Mouse (Mus musculus) stomach, postnatal 0 days (tissue): ENCODE measurements around the gene Lgals3. TPM values are rescaled to one million over a fixed set of nuclear protein-coding genes. Genes with fewer than 3 reads are reported as not detected.

Experiments used
- ATAC-seq: fragments of 200-750 bp; cut with Nextera tagmentation; 2 replicates; pipeline ENCODE4 v1.8.0; 2017; ENCODE audit not compliant: low FRiP score, low TSS enrichment
- DNase-seq: peaks from one replicate; pipeline ENCODE4 v3.0.0-alpha.2; 2016; ENCODE audit warnings: low spot score
- H3K27ac ChIP-seq: fragments of 300-500 bp; sonication (generic); replicated peaks from 2 replicates; pipeline ENCODE4 v1.5.1; 2014; ENCODE audit warnings: mild to moderate bottlenecking, control low read depth
- H3K27me3 ChIP-seq: fragments of 300-500 bp; sonication (generic); 2 replicates; pipeline ENCODE4 v1.6.1; 2014; ENCODE audit warnings: low read length; ENCODE audit not compliant: control insufficient read depth, insufficient read depth
- H3K36me3 ChIP-seq: fragments of 300-500 bp; sonication (generic); 2 replicates; pipeline ENCODE4 v1.6.1; 2014; ENCODE audit warnings: low read length, mixed read lengths; ENCODE audit not compliant: control insufficient read depth, insufficient read depth
- H3K4me1 ChIP-seq: fragments of 300-500 bp; sonication (generic); replicated peaks from 2 replicates; pipeline ENCODE4 v1.6.1; 2014; ENCODE audit warnings: antibody characterized with exemption; ENCODE audit not compliant: control insufficient read depth, insufficient read depth
- H3K4me2 ChIP-seq: fragments of 300-500 bp; sonication (generic); replicated peaks from 2 replicates; pipeline ENCODE4 v1.6.1; 2014; ENCODE audit warnings: low read depth, mild to moderate bottlenecking, control low read depth, moderate library complexity
- H3K4me3 ChIP-seq: fragments of 300-500 bp; sonication (generic); 2 replicates; pipeline ENCODE4 v1.5.1; 2014; ENCODE audit warnings: low read depth, low read length, control low read depth
- H3K9ac ChIP-seq: fragments of 300-500 bp; sonication (generic); 2 replicates; pipeline ENCODE4 v1.6.1; 2014; ENCODE audit warnings: mild to moderate bottlenecking, low read length, control low read depth, mixed read lengths
- H3K9me3 ChIP-seq: fragments of 300-500 bp; sonication (generic); 2 replicates; pipeline ENCODE4 v1.6.1; 2016; ENCODE audit warnings: low read length; ENCODE audit not compliant: control insufficient read depth
- CTCF ChIP-seq: IDR thresholded peaks from 2 replicates; pipeline ENCODE4 v1.5.1; 2016; ENCODE audit warnings: antibody characterized with exemption, low read depth, mild to moderate bottlenecking, moderate library complexity
- EP300 ChIP-seq: optimal IDR thresholded peaks from 2 replicates; pipeline ENCODE3; 2016; ENCODE audit warnings: antibody characterized with exemption
- WGBS: fragments of 180-500 bp; shearing (Covaris S2); extraction: QIAGEN DNeasy Blood & Tissue Kit; methylation state at CpG from one replicate; pipeline ENCODE4 v1.1.7; 2014; 5-methylcytosine and 5-hydroxymethylcytosine counted together
- polyA plus RNA-seq: library from polyadenylated mRNA; unstranded; fragments of >200 nt; fragmentation: Nextera tagmentation; extraction: Ambion mirVana; gene quantifications from 2 replicates; pipeline ENCODE4 v1.2.1, GENCODE M21; 2015

Lgals3 gene
- polyA plus RNA-seq, 1 experiment from 2014 or later, result 359 TPM

DNA sequence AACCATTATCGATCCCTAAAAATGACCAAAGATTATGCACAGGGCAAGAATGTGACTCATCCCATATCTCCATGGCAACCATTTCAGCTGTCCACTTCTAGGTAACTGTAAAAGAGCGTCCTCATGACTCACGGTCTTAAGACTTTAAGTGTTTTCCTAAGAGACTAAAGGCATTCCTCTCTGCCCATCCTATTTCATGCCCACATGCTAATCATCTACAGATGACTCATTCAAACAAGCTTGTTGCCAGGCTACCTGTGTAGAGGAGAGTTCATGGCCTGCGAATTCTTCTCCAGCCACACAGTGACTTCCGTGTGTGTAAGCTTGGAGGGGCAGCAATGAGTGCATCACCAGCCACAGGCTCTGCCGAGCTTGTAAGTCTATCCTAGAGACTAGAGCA, 4.1 kb downstream of the Lgals3 start:
- TF ChIP-seq EP300, result no peak
- TF ChIP-seq CTCF, result no peak
- H3K4me1 ChIP-seq, result 0 out of 2 replicates have a peak, but pooled peaks cover 2% of the 10 kb centered on the region
- DNase-seq, result peak; percentile 72
- no peak overlapping the region for H3K9ac ChIP-seq
- no peaks in the 10 kb centered on the region for H3K36me3 ChIP-seq
- H3K27ac ChIP-seq, result peak overlapping the region; percentile 1; the same call in 1 of the 2 replicates
- WGBS, result 38% methylated on average over 6 of the region's 6 CpGs
- no peaks in the 10 kb centered on the region for H3K27me3 ChIP-seq
- no peak overlapping the region for H3K4me3 ChIP-seq
- no peak overlapping the region for H3K4me2 ChIP-seq
- peak; percentile 89 for ATAC-seq
- H3K9me3 ChIP-seq, result no peaks in the 10 kb centered on the region

DNA sequence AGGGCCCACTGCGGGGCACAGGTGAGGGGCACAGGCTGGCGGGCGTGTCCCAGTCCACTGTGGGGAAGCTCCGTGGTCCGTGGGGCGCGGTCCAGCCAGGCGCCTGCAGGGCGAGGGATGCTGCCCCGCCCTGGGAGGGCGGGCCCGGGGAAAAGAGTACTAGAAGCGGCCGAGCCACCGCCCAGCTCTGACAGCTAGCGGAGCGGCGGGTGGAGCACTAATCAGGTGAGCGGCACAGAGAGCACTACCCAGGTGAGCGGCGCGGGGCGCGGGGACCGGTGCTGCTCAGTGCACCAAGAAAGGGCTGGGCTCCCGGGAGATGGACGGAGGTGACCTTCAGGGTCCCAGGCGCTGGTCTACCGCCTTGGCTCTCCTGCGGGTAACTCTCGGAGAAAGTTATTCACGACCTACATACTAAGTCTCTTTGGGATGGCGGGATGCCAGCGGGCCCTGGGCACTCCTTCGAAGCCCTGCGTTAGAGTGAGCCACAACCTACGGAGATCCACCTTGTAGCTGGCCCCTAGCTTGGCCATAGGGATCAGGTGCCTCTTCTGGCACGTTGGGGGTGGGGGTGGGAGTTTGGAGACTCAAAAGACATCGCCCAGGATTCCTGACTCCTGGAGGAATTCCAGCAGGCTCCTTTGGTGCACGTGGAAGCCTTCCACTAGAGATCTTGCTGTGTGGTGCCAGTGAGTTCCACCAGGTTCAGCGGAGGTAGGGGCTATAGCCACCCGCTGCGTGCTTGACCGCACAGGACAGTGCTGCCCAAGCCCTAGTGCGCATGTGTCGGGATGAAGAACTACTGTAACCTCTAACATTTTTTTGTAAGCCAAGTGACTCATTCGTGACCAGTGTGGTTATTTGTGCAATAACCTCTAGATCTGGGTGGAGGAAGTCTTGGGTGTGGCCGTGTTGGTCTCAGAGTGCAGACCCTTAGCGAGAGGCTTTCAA, 6.5 kb downstream of the Lgals3 start:
- peak overlapping the region; percentile 39 for H3K4me3 ChIP-seq
- DNase-seq, result peak; percentile 91
- peak overlapping the region; percentile 57 for H3K9ac ChIP-seq
- 10% methylated on average over 49 of the region's 49 CpGs for WGBS
- peak; percentile 85 for ATAC-seq
- no peaks in the 10 kb centered on the region for H3K36me3 ChIP-seq
- H3K9me3 ChIP-seq, result no peaks in the 10 kb centered on the region
- no peaks in the 10 kb centered on the region for H3K27me3 ChIP-seq
- 0 out of 2 replicates have a peak, but pooled peaks cover 2% of the 10 kb centered on the region for H3K4me1 ChIP-seq
- H3K4me2 ChIP-seq, result peak overlapping the region; percentile 55
- TF ChIP-seq EP300 (no peak), CTCF (no peak)
- peak overlapping the region; percentile 81 for H3K27ac ChIP-seq

DNA sequence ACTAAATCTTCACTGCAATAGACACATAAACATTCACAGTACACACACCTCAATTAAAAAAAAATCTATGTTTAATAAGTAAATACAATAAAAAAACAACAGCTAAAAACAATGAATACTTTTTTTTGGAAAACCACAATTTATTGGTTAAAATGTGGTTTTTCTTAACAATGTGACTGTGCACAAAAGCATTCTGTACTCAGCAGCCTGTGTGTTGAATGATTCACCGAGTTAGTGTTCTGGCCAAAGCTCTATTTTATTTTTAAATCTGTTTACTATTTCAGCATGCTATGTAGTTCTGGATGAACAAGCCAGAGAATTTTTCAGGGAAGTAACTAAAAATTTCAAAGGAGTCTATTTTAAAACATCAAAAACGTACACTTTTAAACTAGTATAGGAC, 9.0 kb downstream of the Lgals3 start:
- WGBS, result 39% methylated on average over 2 of the region's 2 CpGs

DNA sequence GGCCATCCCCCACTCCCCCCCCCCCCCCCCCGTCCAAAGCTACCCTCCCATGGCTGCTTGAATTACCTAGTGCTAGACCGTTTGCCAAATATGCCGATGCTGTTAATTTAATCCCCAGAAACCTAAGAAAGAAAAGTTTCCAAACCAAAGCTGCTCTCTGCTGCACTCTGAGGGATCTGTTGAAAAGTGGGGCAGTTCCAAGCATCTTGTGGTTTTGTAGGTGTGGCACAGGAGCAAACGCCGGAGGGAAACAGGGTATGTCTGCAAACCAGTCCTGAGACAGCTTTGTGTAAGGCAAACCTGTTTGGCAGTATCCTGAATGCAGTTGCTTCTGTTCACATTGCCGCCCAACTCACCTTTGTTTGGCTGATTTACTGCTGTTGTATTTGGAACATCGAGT, 10.8 kb downstream of the Lgals3 start:
- Histone ChIP-seq H3K27ac (no peak overlapping the region; the same call in 1 of the 2 replicates), H3K9me3 (no peaks in the 10 kb centered on the region), H3K4me2 (no peak overlapping the region), H3K4me3 (no peak overlapping the region), H3K36me3 (no peaks in the 10 kb centered on the region), H3K27me3 (no peaks in the 10 kb centered on the region), H3K4me1 (0 out of 2 replicates have a peak, but pooled peaks cover 2% of the 10 kb centered on the region), H3K9ac (no peak overlapping the region)
- ATAC-seq (no peak), DNase-seq (no peak)
- 60% methylated on average over 7 of the region's 7 CpGs for WGBS
- peak; percentile 70 for TF ChIP-seq EP300
- TF ChIP-seq CTCF, result 0 out of 2 replicates have a peak, but pooled peaks have one; percentile 13

More for the DNA sequence above, 9.0 kb downstream of the Lgals3 start:
- 0 out of 2 replicates have a peak, but pooled peaks cover 2% of the 10 kb centered on the region for H3K4me1 ChIP-seq
- DNase-seq, result no peak
- no peaks in the 10 kb centered on the region for H3K36me3 ChIP-seq
- TF ChIP-seq CTCF (no peak), EP300 (no peak)
- no peak overlapping the region for H3K4me3 ChIP-seq
- H3K9ac ChIP-seq, result no peak overlapping the region
- no peak overlapping the region for H3K4me2 ChIP-seq
- H3K9me3 ChIP-seq, result no peaks in the 10 kb centered on the region
- H3K27me3 ChIP-seq, result no peaks in the 10 kb centered on the region
- H3K27ac ChIP-seq, result no peak overlapping the region
- no peak for ATAC-seq

DNA sequence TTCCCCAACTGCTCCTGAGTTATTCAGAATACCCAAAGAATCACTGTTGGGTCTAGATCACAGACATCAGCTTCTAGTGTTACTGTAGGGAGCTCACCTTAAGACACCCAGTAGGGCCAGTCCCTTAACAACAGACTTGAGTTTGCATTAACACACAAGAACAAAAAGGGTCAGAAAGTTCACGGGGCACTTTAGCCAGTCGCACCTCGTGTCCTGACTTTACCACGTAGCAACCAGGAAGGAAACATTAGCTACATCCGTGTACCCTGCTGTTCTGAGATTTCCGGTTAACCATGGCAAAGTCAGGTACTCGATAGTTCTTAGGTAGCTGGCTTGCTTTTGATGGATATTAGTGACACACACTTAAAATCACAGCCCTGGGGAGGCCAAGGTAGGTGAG, 16.4 kb downstream of the Lgals3 start:
- Histone ChIP-seq H3K27ac (peak overlapping the region; percentile 31; the same call in 1 of the 2 replicates), H3K27me3 (no peaks in the 10 kb centered on the region), H3K9ac (no peak overlapping the region), H3K9me3 (no peaks in the 10 kb centered on the region), H3K4me2 (no peak overlapping the region), H3K4me3 (no peak overlapping the region), H3K4me1 (no peaks in the 10 kb centered on the region), H3K36me3 (peaks cover 6% of the 10 kb centered on the region)
- TF ChIP-seq EP300 (no peak), CTCF (no peak)
- no peak for DNase-seq
- no peak for ATAC-seq
- 75% methylated on average over 7 of the region's 7 CpGs for WGBS

DNA sequence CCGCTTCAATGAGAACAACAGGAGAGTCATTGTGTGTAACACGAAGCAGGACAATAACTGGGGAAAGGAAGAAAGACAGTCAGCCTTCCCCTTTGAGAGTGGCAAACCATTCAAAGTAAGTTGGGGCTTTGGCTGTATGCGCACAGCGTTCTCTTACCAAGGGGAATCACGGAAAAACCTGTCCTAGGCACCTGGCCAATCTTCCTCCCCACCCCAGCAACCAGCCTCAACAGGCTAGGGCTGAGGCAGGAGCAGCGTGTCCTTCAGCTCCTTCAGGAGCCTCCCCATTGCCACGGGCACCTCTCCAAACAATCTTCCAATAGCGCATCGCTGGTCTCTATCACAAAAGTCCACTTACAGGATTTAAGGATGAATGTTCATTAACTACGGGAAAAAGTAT, 17.1 kb downstream of the Lgals3 start:
- peaks cover 11% of the 10 kb centered on the region for H3K36me3 ChIP-seq
- no peak overlapping the region; the same call in 1 of the 2 replicates for H3K27ac ChIP-seq
- ATAC-seq (no peak), DNase-seq (no peak)
- no peak overlapping the region for H3K9ac ChIP-seq
- H3K4me1 ChIP-seq, result no peaks in the 10 kb centered on the region
- H3K27me3 ChIP-seq, result no peaks in the 10 kb centered on the region
- WGBS, result 72% methylated on average over 10 of the region's 10 CpGs
- TF ChIP-seq CTCF (no peak), EP300 (no peak)
- H3K4me2 ChIP-seq, result no peak overlapping the region
- H3K4me3 ChIP-seq, result no peak overlapping the region
- no peaks in the 10 kb centered on the region for H3K9me3 ChIP-seq
